Mouse (Mus musculus) liver, embryonic 11.5 days (tissue): Measurements from ENCODE around the gene Fam213a. TPM values are rescaled to one million over a fixed set of nuclear protein-coding genes. Genes with fewer than 3 reads are reported as not detected.
A peak's percentile ranks its signal among the peaks of the same experiment; 100 is the strongest.

Experiments used
- ATAC-seq: fragments of 200-750 bp; cut with Nextera tagmentation; replicated peaks from 2 replicates; pipeline ENCODE4 v1.8.0; 2017; ENCODE audit warnings: moderate number of reproducible peaks, mild to moderate bottlenecking, moderate TSS enrichment, moderate library complexity; ENCODE audit not compliant: low FRiP score
- DNase-seq: peaks from one replicate; pipeline ENCODE4 v3.0.0-alpha.2; 2017; ENCODE audit warnings: low spot score
- H3K27ac ChIP-seq: fragments of 300-500 bp; sonication (generic); 2 replicates; pipeline ENCODE4 v1.5.1; 2014; ENCODE audit warnings: mild to moderate bottlenecking, low read depth, low read length, control low read depth
- H3K27me3 ChIP-seq: fragments of 300-500 bp; sonication (generic); replicated peaks from 2 replicates; pipeline ENCODE4 v1.6.1; 2014; ENCODE audit warnings: low read length, mixed read lengths; ENCODE audit not compliant: control insufficient read depth, insufficient read depth
- H3K36me3 ChIP-seq: fragments of 300-500 bp; sonication (generic); 2 replicates; pipeline ENCODE4 v1.6.1; 2014; ENCODE audit warnings: mild to moderate bottlenecking, low read length, moderate library complexity, mixed read lengths; ENCODE audit not compliant: control insufficient read depth, insufficient read depth
- H3K4me1 ChIP-seq: fragments of 300-500 bp; sonication (generic); replicated peaks from 2 replicates; pipeline ENCODE4 v1.6.1; 2014; ENCODE audit warnings: low read length, mixed read lengths; ENCODE audit not compliant: control insufficient read depth, insufficient read depth
- H3K4me2 ChIP-seq: fragments of 300-500 bp; sonication (generic); 2 replicates; pipeline ENCODE4 v1.6.1; 2014; ENCODE audit warnings: mild to moderate bottlenecking, control low read depth, moderate library complexity
- H3K4me3 ChIP-seq: fragments of 300-500 bp; sonication (generic); 2 replicates; pipeline ENCODE4 v1.5.1; 2014; ENCODE audit warnings: low read depth, low read length, control low read depth
- H3K9ac ChIP-seq: fragments of 300-500 bp; sonication (generic); 2 replicates; pipeline ENCODE4 v1.6.1; 2014; ENCODE audit warnings: low read depth, low read length, control low read depth
- H3K9me3 ChIP-seq: fragments of 300-500 bp; sonication (generic); 2 replicates; pipeline ENCODE4 v1.6.1; 2016; ENCODE audit warnings: low read length, inconsistent platforms, mixed read lengths; ENCODE audit not compliant: control insufficient read depth
- WGBS: fragments of 180-500 bp; shearing (Covaris S2); extraction: QIAGEN DNeasy Blood & Tissue Kit; methylation state at CpG from one replicate; pipeline ENCODE4 v1.1.7; 2014; 5-methylcytosine and 5-hydroxymethylcytosine counted together
- polyA plus RNA-seq: library from polyadenylated mRNA; unstranded; fragments of >200 nt; fragmentation: Nextera tagmentation; extraction: Ambion mirVana; gene quantifications from 2 replicates; pipeline ENCODE4 v1.2.1, GENCODE M21; 2014

Gene Fam213a
- polyA plus RNA-seq, 1 experiment from 2014 or later, result 84.8 TPM

GRCm38 (mm10) chr14:40996171-40996570 is 17.4 kb downstream of the Fam213a start:
- H3K36me3 ChIP-seq, result no peaks in the 10 kb centered on the region; the same call in 1 of the 2 replicates
- H3K27me3 ChIP-seq, result no peaks in the 10 kb centered on the region
- no peak overlapping the region for H3K4me3 ChIP-seq
- no peak overlapping the region for H3K27ac ChIP-seq
- H3K9ac ChIP-seq, result no peak overlapping the region
- no peak for DNase-seq
- WGBS, result 85% methylated on average over 3 of the region's 3 CpGs
- no peaks in the 10 kb centered on the region for H3K9me3 ChIP-seq
- no peak for ATAC-seq
- H3K4me1 ChIP-seq, result peaks cover 18% of the 10 kb centered on the region
- H3K4me2 ChIP-seq, result no peak overlapping the region

GRCm38 (mm10) chr14:40992464-40992863 is 21.1 kb downstream of the Fam213a start:
- 11% methylated on average over 6 of the region's 6 CpGs for whole genome bisulfite sequencing
- no peaks in the 10 kb centered on the region for H3K27me3 ChIP-seq
- H3K27ac ChIP-seq, result peak overlapping the region; percentile 81
- H3K36me3 ChIP-seq, result no peaks in the 10 kb centered on the region; the same call in 1 of the 2 replicates
- peak overlapping the region; percentile 54 for H3K4me2 ChIP-seq
- H3K4me3 ChIP-seq, result peak overlapping the region; percentile 21
- H3K4me1 ChIP-seq, result peaks cover 36% of the 10 kb centered on the region
- peak overlapping the region; percentile 31; the same call in 1 of the 2 replicates for H3K9ac ChIP-seq
- DNase-seq (no peak), ATAC-seq (peak; percentile 90)
- H3K9me3 ChIP-seq, result no peaks in the 10 kb centered on the region

GRCm38 (mm10) chr14:40988780-40989179 is 24.8 kb downstream of the Fam213a start:
- 64% methylated on average over 5 of the region's 5 CpGs for WGBS
- Histone ChIP-seq H3K36me3 (no peaks in the 10 kb centered on the region), H3K4me3 (no peak overlapping the region), H3K4me2 (no peak overlapping the region; the same call in 1 of the 2 replicates), H3K9ac (no peak overlapping the region), H3K27ac (peak overlapping the region; percentile 19; the same call in 1 of the 2 replicates), H3K27me3 (no peaks in the 10 kb centered on the region), H3K4me1 (peaks cover 36% of the 10 kb centered on the region), H3K9me3 (no peaks in the 10 kb centered on the region)
- DNase-seq (no peak), ATAC-seq (peak; percentile 27; the same call in 1 of the 2 replicates)

DNA sequence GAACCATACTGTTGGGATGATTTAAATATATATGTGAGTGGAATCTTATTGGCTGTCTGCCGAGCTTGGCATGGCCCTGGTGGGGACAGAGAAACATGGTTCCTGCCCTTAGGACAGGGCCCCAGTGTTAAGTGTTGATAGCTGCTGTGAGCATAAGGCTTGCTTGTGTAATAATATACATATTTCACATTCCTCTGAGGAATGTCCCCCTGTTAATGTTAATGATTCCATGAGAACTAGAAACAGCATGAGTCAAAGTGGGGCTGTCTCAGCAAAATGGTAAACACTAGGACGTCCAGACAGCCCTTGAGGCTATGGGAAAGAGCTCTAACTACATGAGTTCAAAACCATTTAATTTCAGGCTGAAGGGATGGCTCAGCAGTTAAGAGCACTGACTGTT is 26.4 kb downstream of the Fam213a start:
- DNase-seq (no peak), ATAC-seq (no peak)
- Histone ChIP-seq H3K4me1 (peaks cover 25% of the 10 kb centered on the region), H3K9ac (no peak overlapping the region), H3K36me3 (no peaks in the 10 kb centered on the region), H3K4me3 (no peak overlapping the region), H3K27ac (no peak overlapping the region), H3K9me3 (no peaks in the 10 kb centered on the region), H3K4me2 (no peak overlapping the region), H3K27me3 (no peaks in the 10 kb centered on the region)
- WGBS, result 87% methylated on average over 2 of the region's 2 CpGs

GRCm38 (mm10) chr14:40985635-40986034 is 28.0 kb downstream of the Fam213a start:
- Histone ChIP-seq H3K4me3 (no peak overlapping the region), H3K36me3 (no peaks in the 10 kb centered on the region), H3K27ac (no peak overlapping the region), H3K9ac (no peak overlapping the region), H3K9me3 (no peaks in the 10 kb centered on the region), H3K27me3 (no peaks in the 10 kb centered on the region), H3K4me2 (no peak overlapping the region), H3K4me1 (peaks cover 12% of the 10 kb centered on the region)
- WGBS, result 65% methylated on average over 4 of the region's 4 CpGs
- ATAC-seq (no peak), DNase-seq (no peak)

GRCm38 (mm10) chr14:40979723-40980122 is 33.9 kb downstream of the Fam213a start:
- H3K9me3 ChIP-seq, result no peaks in the 10 kb centered on the region
- H3K4me3 ChIP-seq, result no peak overlapping the region
- ATAC-seq, result no peak
- H3K4me1 ChIP-seq, result peaks cover 5% of the 10 kb centered on the region; the same call in 1 of the 2 replicates
- no peak overlapping the region for H3K4me2 ChIP-seq
- no peak for DNase-seq
- 46% methylated on average over 1 of the region's 1 CpGs for WGBS
- H3K27me3 ChIP-seq, result no peaks in the 10 kb centered on the region
- no peak overlapping the region for H3K9ac ChIP-seq
- H3K27ac ChIP-seq, result no peak overlapping the region
- H3K36me3 ChIP-seq, result no peaks in the 10 kb centered on the region

GRCm38 (mm10) chr14:40979002-40979401 is 34.6 kb downstream of the Fam213a start:
- H3K9ac ChIP-seq, result no peak overlapping the region
- no peak overlapping the region for H3K4me2 ChIP-seq
- H3K9me3 ChIP-seq, result no peaks in the 10 kb centered on the region
- H3K4me3 ChIP-seq, result no peak overlapping the region
- ATAC-seq, result peak; percentile 84
- 51% methylated on average over 4 of the region's 4 CpGs for WGBS
- H3K27ac ChIP-seq, result no peak overlapping the region
- no peaks in the 10 kb centered on the region for H3K36me3 ChIP-seq
- no peaks in the 10 kb centered on the region for H3K27me3 ChIP-seq
- H3K4me1 ChIP-seq, result peaks cover 5% of the 10 kb centered on the region; the same call in 1 of the 2 replicates
- DNase-seq, result no peak

DNA sequence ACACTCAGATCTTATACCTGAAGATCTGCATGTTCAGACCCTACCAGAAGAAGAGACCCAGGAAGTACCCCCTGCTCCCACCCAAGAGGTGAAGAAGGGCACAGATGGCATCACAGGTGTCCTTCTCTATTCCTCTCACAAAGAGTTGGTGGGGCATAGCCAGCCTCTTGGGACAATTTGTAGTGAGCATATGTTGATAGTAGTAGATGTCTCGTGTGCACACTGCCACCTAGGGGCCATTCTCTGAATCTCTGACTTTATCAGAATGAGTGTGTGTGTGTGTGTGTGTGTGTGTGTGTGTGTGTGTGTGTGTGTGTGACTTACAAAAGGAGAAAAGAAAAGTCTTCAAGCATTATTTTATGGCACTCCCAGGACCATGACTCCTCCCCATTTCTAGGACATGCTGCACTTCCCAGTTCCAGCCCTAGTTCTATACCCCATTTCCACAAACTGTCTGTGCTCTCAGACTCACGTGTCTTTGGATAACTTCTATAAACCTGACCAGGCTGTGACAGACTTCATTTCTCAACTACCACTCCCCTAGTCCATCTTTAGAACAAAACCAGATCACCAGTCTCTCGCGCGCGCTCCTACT is 38.4 kb downstream of the Fam213a start:
- no peak overlapping the region for H3K27ac ChIP-seq
- H3K9me3 ChIP-seq, result no peaks in the 10 kb centered on the region
- H3K9ac ChIP-seq, result no peak overlapping the region
- H3K36me3 ChIP-seq, result no peaks in the 10 kb centered on the region
- H3K4me1 ChIP-seq, result peaks cover 5% of the 10 kb centered on the region; the same call in 1 of the 2 replicates
- 75% methylated on average over 6 of the region's 6 CpGs for WGBS
- no peaks in the 10 kb centered on the region for H3K27me3 ChIP-seq
- ATAC-seq, result peak; percentile 62
- DNase-seq, result no peak
- no peak overlapping the region for H3K4me3 ChIP-seq
- no peak overlapping the region for H3K4me2 ChIP-seq

DNA sequence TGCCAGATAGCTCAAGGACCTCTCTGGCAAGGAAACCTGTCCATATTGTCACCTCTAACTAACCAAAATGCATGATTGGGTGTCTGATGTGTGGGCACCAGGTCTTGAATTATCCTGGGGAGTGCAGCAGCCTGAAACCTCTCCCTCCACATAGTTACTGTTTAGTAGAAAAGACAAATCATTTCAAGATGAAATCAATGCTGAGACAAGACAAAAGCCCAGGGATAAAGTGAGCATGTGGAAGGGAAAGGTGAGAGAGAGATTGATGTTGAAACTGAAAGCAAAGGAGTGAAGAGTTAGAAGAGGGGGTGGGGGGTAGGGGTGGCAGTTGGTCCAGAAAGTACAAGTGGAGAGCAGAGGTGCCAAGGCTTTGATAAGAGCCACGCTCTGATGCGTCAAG is 45.5 kb downstream of the Fam213a start:
- 62% methylated on average over 2 of the region's 2 CpGs for WGBS
- no peaks in the 10 kb centered on the region for H3K27me3 ChIP-seq
- no peak overlapping the region for H3K9ac ChIP-seq
- peak overlapping the region; percentile 73 for H3K4me2 ChIP-seq
- no peaks in the 10 kb centered on the region for H3K9me3 ChIP-seq
- no peak overlapping the region for H3K27ac ChIP-seq
- ATAC-seq (no peak), DNase-seq (peak; percentile 18)
- H3K36me3 ChIP-seq, result no peaks in the 10 kb centered on the region
- H3K4me3 ChIP-seq, result no peak overlapping the region
- H3K4me1 ChIP-seq, result peaks cover 25% of the 10 kb centered on the region
